Mouse (Mus musculus): ENCODE data around the gene Eras. TPM values are rescaled to one million over a fixed set of nuclear protein-coding genes. Genes with fewer than 3 reads are reported as not detected.

Eras gene
- polyA plus RNA-seq, 1 experiment, result not detected

DNA sequence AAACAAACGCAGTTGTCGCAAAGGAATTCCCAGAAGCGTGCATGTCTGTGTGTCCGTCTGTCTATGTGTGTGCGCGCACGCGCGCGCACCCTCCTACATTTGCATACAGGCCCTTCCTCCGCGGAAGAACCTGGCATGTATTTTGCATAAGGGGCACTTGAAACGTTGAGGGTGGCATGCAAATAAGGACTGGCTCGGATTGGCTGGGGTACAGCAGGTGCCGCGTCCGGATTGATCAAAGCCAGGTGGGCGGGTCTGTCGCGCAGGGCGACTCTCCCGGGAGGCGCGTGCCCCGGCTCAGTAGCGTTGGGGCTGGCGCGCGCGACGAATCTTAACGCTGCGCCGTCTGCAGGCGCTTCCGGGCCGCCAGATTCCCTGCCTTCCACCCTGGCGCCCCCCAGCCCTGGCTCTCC is 50.4 kb downstream of the Eras start, which contains the start of gene Pim2:
Gene Pim2, plus strand, starts transcription at position 256 of the 413 bp plus-strand sequence.
- H3K4me1 ChIP-seq (ENCODE audit: control insufficient read depth, insufficient read depth, low read length), result 0 out of 2 replicates have a peak, but pooled peaks cover 5% of the 10 kb centered on the region
- TF ChIP-seq POLR2A (IDR thresholded peaks at IDR 0.05; ENCODE audit: low read depth, low read length) (no peak), CTCF (IDR thresholded peaks at IDR 0.05; ENCODE audit: borderline replicate concordance, insufficient read depth, low read length) (no peak)
- peak within 1 kb of the TSS; percentile 28 for H3K4me3 ChIP-seq (ENCODE audit: insufficient read depth, low read length)
- no peak within 1 kb of the TSS for H3K27ac ChIP-seq (ENCODE audit: insufficient read depth, low read length)

Other genes starting within 250 kb of the Eras start
- gene Magix, start 247.4 kb downstream of the Eras start, polyA plus RNA-seq (2011; ENCODE audit: insufficient read length, low read depth, missing spikeins), result not detected in 2 replicates
- gene Gpkow, start 231.5 kb downstream of the Eras start, polyA plus RNA-seq (2011; ENCODE audit: insufficient read length, low read depth, missing spikeins), result 26.0 and 29.8 TPM in 2 replicates
- gene Wdr45, start 214.3 kb downstream of the Eras start, polyA plus RNA-seq (2011; ENCODE audit: insufficient read length, low read depth, missing spikeins), result 29.0 and 32.3 TPM in 2 replicates
- not detected in 2 replicates for gene Gm45208, start 206.4 kb downstream of the Eras start, polyA plus RNA-seq (2011; ENCODE audit: insufficient read length, low read depth, missing spikeins)
- gene Praf2, start 200.2 kb downstream of the Eras start, polyA plus RNA-seq (2011; ENCODE audit: insufficient read length, low read depth, missing spikeins), result 112 and 126 TPM in 2 replicates
- gene Ccdc120, start 177.7 kb downstream of the Eras start, polyA plus RNA-seq (2011; ENCODE audit: insufficient read length, low read depth, missing spikeins), result 2.5 and 3.5 TPM in 2 replicates
- gene Tfe3, start 166.0 kb downstream of the Eras start, polyA plus RNA-seq (2011; ENCODE audit: insufficient read length, low read depth, missing spikeins), result 49.1 and 53.4 TPM in 2 replicates
- 37.7 and 42.1 TPM in 2 replicates for gene Gripap1, start 138.8 kb downstream of the Eras start, polyA plus RNA-seq (2011; ENCODE audit: insufficient read length, low read depth, missing spikeins)
- 5.7 and 7.5 TPM in 2 replicates for gene Kcnd1, start 106.3 kb downstream of the Eras start, polyA plus RNA-seq (2011; ENCODE audit: insufficient read length, low read depth, missing spikeins)
- gene Otud5, start 87.2 kb downstream of the Eras start, polyA plus RNA-seq (2011; ENCODE audit: insufficient read length, low read depth, missing spikeins), result 57.5 and 65.0 TPM in 2 replicates
- gene Pim2, start 50.3 kb downstream of the Eras start, polyA plus RNA-seq (2011; ENCODE audit: insufficient read length, low read depth, missing spikeins), result 4.0 and 4.3 TPM in 2 replicates
- gene Slc35a2, start 44.6 kb downstream of the Eras start, polyA plus RNA-seq (2011; ENCODE audit: insufficient read length, low read depth, missing spikeins), result 113 and 123 TPM in 2 replicates
- 90.2 and 103 TPM in 2 replicates for gene Pqbp1, start 29.3 kb downstream of the Eras start, polyA plus RNA-seq (2011; ENCODE audit: insufficient read length, low read depth, missing spikeins)
- gene Timm17b, start 29.2 kb downstream of the Eras start, polyA plus RNA-seq (2011; ENCODE audit: insufficient read length, low read depth, missing spikeins), result 29.5 and 39.9 TPM in 2 replicates
- not detected in 2 replicates for gene Gm10491, start 20.8 kb downstream of the Eras start, polyA plus RNA-seq (2011; ENCODE audit: insufficient read length, low read depth, missing spikeins)
- gene Gm10490, start 19.1 kb downstream of the Eras start, polyA plus RNA-seq (2011; ENCODE audit: insufficient read length, low read depth, missing spikeins), result not detected in 2 replicates
- gene Pcsk1n, start 8.8 kb downstream of the Eras start, polyA plus RNA-seq (2011; ENCODE audit: insufficient read length, low read depth, missing spikeins), result not detected in 2 replicates
- 21.2 and 27.6 TPM in 2 replicates for gene Hdac6, start 19.3 kb upstream of the Eras start, polyA plus RNA-seq (2011; ENCODE audit: insufficient read length, low read depth, missing spikeins)
- not detected in 2 replicates for gene Gata1, start 49.5 kb upstream of the Eras start, polyA plus RNA-seq (2011; ENCODE audit: insufficient read length, low read depth, missing spikeins)
- not detected in 2 replicates for gene Glod5, start 89.9 kb upstream of the Eras start, polyA plus RNA-seq (2011; ENCODE audit: insufficient read length, low read depth, missing spikeins)
- gene Suv39h1, start 146.2 kb upstream of the Eras start, polyA plus RNA-seq (2011; ENCODE audit: insufficient read length, low read depth, missing spikeins), result 24.8 and 31.0 TPM in 2 replicates
- gene Was, start 161.9 kb upstream of the Eras start, polyA plus RNA-seq (2011; ENCODE audit: insufficient read length, low read depth, missing spikeins), result 0.25 TPM in 1 of 2 replicates, not detected in the other
- gene Wdr13, start 204.3 kb upstream of the Eras start, polyA plus RNA-seq (2011; ENCODE audit: insufficient read length, low read depth, missing spikeins), result 26.7 and 29.9 TPM in 2 replicates
- gene Rbm3, start 217.3 kb upstream of the Eras start, polyA plus RNA-seq (2011; ENCODE audit: insufficient read length, low read depth, missing spikeins), result 486 and 515 TPM in 2 replicates
- 5.3 and 6.7 TPM in 2 replicates for gene Tbc1d25, start 247.6 kb upstream of the Eras start, polyA plus RNA-seq (2011; ENCODE audit: insufficient read length, low read depth, missing spikeins)

Data from embryonic fibroblast, embryonic 13.5 days (primary cell).